Mouse (Mus musculus): Measurements from ENCODE around the gene Nup205. TPM values are rescaled to one million over a fixed set of nuclear protein-coding genes. Genes with fewer than 3 reads are reported as not detected.
A peak's percentile ranks its signal among the peaks of the same experiment; 100 is the strongest.

Nup205 gene
- total RNA-seq, 1 experiment: 108 TPM

- TF ChIP-seq MAFK (IDR thresholded peaks at IDR 0.05; ENCODE audit: insufficient read depth, low read depth, low read length): no peak
- TF ChIP-seq ZNF384 (IDR thresholded peaks at IDR 0.05; ENCODE audit: low read depth, low read length): no peak
- TF ChIP-seq CHD2 (IDR thresholded peaks at IDR 0.05; ENCODE audit: low read depth, low read length): 0 out of 2 replicates have a peak, but pooled peaks have one; percentile 47
- peaks cover 35% of the 10 kb centered on the region for H3K36me3 ChIP-seq (ENCODE audit: control insufficient read depth, insufficient read depth, low read length, poor library complexity, severe bottlenecking)
- peak overlapping the region; percentile 40; the same call in 1 of the 2 replicates for H3K9ac ChIP-seq (ENCODE audit: insufficient read depth, low read depth, low read length, poor library complexity, severe bottlenecking)
- no peak overlapping the region for H3K4me3 ChIP-seq (ENCODE audit: insufficient read depth in 1 of 2, low read depth in 1 of 2, low read length in 2 of 2, poor library complexity in 1 of 2, severe bottlenecking in 1 of 2)
- peaks cover 4 to 8% of the 10 kb centered on the region in 2 experiments; a peak in 3 of 4 replicates for H3K4me1 ChIP-seq (ENCODE audit: control insufficient read depth in 2 of 2, insufficient read depth in 2 of 2, low read length in 2 of 2, poor library complexity in 1 of 2)
- DNase-seq (ENCODE audit: low read depth, low spot score): peak; percentile 82
- H3K9me3 ChIP-seq (ENCODE audit: control insufficient read depth, insufficient read depth, low read depth, low read length): no peaks in the 10 kb centered on the region
- in situ Hi-C loops (cut with MboI; ENCODE audit: low sequenced_read_pairs in 2 of 2, unreplicated experiment in 2 of 2): no loop called here
- peak overlapping the region; percentile 86; the same call in 1 of the 2 replicates for H3K27ac ChIP-seq (ENCODE audit: insufficient read depth, low read depth, low read length, poor library complexity, severe bottlenecking)
Observed at GRCm38 (mm10) chr6:35236108-35236785, 59.0 kb downstream of the Nup205 start.

GRCm38 (mm10) chr6:35243252-35243651 is 66.0 kb downstream of the Nup205 start:
- no peak for DNase-seq (ENCODE audit: low read depth, low spot score)
- in situ Hi-C loops (cut with MboI; ENCODE audit: low sequenced_read_pairs in 2 of 2, unreplicated experiment in 2 of 2): no loop called here
- H3K27ac ChIP-seq (ENCODE audit: insufficient read depth, low read depth, low read length, poor library complexity, severe bottlenecking): no peak overlapping the region
- no peaks in the 10 kb centered on the region for H3K9me3 ChIP-seq (ENCODE audit: control insufficient read depth, insufficient read depth, low read depth, low read length)
- no peak overlapping the region for H3K4me3 ChIP-seq (ENCODE audit: insufficient read depth in 1 of 2, low read depth in 1 of 2, low read length in 2 of 2, poor library complexity in 1 of 2, severe bottlenecking in 1 of 2)
- no peak overlapping the region for H3K9ac ChIP-seq (ENCODE audit: insufficient read depth, low read depth, low read length, poor library complexity, severe bottlenecking)
- no peak for TF ChIP-seq ZNF384 (IDR thresholded peaks at IDR 0.05; ENCODE audit: low read depth, low read length)
- TF ChIP-seq HCFC1 (IDR thresholded peaks at IDR 0.05; ENCODE audit: borderline replicate concordance, insufficient read depth, low read length): no peak
- TF ChIP-seq MAFK (IDR thresholded peaks at IDR 0.05; ENCODE audit: insufficient read depth, low read depth, low read length): no peak
- TF ChIP-seq ZC3H11A (IDR thresholded peaks at IDR 0.05; ENCODE audit: borderline replicate concordance, low read depth, low read length): no peak
- TF ChIP-seq CHD2 (IDR thresholded peaks at IDR 0.05; ENCODE audit: low read depth, low read length): no peak
- H3K4me1 ChIP-seq (ENCODE audit: control insufficient read depth in 2 of 2, insufficient read depth in 2 of 2, low read length in 2 of 2, poor library complexity in 1 of 2): 0 out of 4 replicates have a peak, but pooled peaks cover 0 to 4% of the 10 kb centered on the region in 2 experiments
- peaks cover 38% of the 10 kb centered on the region for H3K36me3 ChIP-seq (ENCODE audit: control insufficient read depth, insufficient read depth, low read length, poor library complexity, severe bottlenecking)

GRCm38 (mm10) chr6:35243989-35244388 is 66.8 kb downstream of the Nup205 start:
- in situ Hi-C loops (cut with MboI; ENCODE audit: low sequenced_read_pairs in 2 of 2, unreplicated experiment in 2 of 2): no loop called here
- Histone ChIP-seq H3K36me3 (ENCODE audit: control insufficient read depth, insufficient read depth, low read length, poor library complexity, severe bottlenecking) (peaks cover 36% of the 10 kb centered on the region), H3K4me3 (ENCODE audit: insufficient read depth in 1 of 2, low read depth in 1 of 2, low read length in 2 of 2, poor library complexity in 1 of 2, severe bottlenecking in 1 of 2) (no peak overlapping the region), H3K9ac (ENCODE audit: insufficient read depth, low read depth, low read length, poor library complexity, severe bottlenecking) (no peak overlapping the region), H3K4me1 (ENCODE audit: control insufficient read depth in 2 of 2, insufficient read depth in 2 of 2, low read length in 2 of 2, poor library complexity in 1 of 2) (peaks cover 0 to 8% of the 10 kb centered on the region in 2 experiments; a peak in 1 of 4 replicates), H3K9me3 (ENCODE audit: control insufficient read depth, insufficient read depth, low read depth, low read length) (no peaks in the 10 kb centered on the region), H3K27ac (ENCODE audit: insufficient read depth, low read depth, low read length, poor library complexity, severe bottlenecking) (no peak overlapping the region)
- no peak for DNase-seq (ENCODE audit: low read depth, low spot score)
- no peak for TF ChIP-seq ZNF384 (IDR thresholded peaks at IDR 0.05; ENCODE audit: low read depth, low read length)
- TF ChIP-seq ZC3H11A (IDR thresholded peaks at IDR 0.05; ENCODE audit: borderline replicate concordance, low read depth, low read length): no peak

GRCm38 (mm10) chr6:35245086-35245485 is 67.9 kb downstream of the Nup205 start:
- Histone ChIP-seq H3K9me3 (ENCODE audit: control insufficient read depth, insufficient read depth, low read depth, low read length) (no peaks in the 10 kb centered on the region), H3K4me1 (ENCODE audit: control insufficient read depth in 2 of 2, insufficient read depth in 2 of 2, low read length in 2 of 2, poor library complexity in 1 of 2) (peaks cover 0 to 8% of the 10 kb centered on the region in 2 experiments; a peak in 1 of 4 replicates), H3K36me3 (ENCODE audit: control insufficient read depth, insufficient read depth, low read length, poor library complexity, severe bottlenecking) (peaks cover 33% of the 10 kb centered on the region), H3K9ac (ENCODE audit: insufficient read depth, low read depth, low read length, poor library complexity, severe bottlenecking) (no peak overlapping the region), H3K4me3 (ENCODE audit: insufficient read depth in 1 of 2, low read depth in 1 of 2, low read length in 2 of 2, poor library complexity in 1 of 2, severe bottlenecking in 1 of 2) (no peak overlapping the region), H3K27ac (ENCODE audit: insufficient read depth, low read depth, low read length, poor library complexity, severe bottlenecking) (no peak overlapping the region)
- no peak for TF ChIP-seq CHD2 (IDR thresholded peaks at IDR 0.05; ENCODE audit: low read depth, low read length)
- no peak for TF ChIP-seq MAFK (IDR thresholded peaks at IDR 0.05; ENCODE audit: insufficient read depth, low read depth, low read length)
- TF ChIP-seq ZC3H11A (IDR thresholded peaks at IDR 0.05; ENCODE audit: borderline replicate concordance, low read depth, low read length): no peak
- TF ChIP-seq HCFC1 (IDR thresholded peaks at IDR 0.05; ENCODE audit: borderline replicate concordance, insufficient read depth, low read length): no peak
- no peak for TF ChIP-seq ZNF384 (IDR thresholded peaks at IDR 0.05; ENCODE audit: low read depth, low read length)
- DNase-seq (ENCODE audit: low read depth, low spot score): no peak
- in situ Hi-C loops (cut with MboI; ENCODE audit: low sequenced_read_pairs in 2 of 2, unreplicated experiment in 2 of 2): no loop called here

Data from ES-E14 (cell line).